Mouse (Mus musculus) embryo, embryonic 10 days (tissue): Measurements from ENCODE around the gene Fkbp5.
A peak's percentile ranks its signal among the peaks of the same experiment; 100 is the strongest.

Source experiments
- DNase-seq: peaks from one replicate; pipeline ENCODE4 v3.0.0-alpha.2; 2015; ENCODE audit warnings: low spot score

Fkbp5 gene

DNA sequence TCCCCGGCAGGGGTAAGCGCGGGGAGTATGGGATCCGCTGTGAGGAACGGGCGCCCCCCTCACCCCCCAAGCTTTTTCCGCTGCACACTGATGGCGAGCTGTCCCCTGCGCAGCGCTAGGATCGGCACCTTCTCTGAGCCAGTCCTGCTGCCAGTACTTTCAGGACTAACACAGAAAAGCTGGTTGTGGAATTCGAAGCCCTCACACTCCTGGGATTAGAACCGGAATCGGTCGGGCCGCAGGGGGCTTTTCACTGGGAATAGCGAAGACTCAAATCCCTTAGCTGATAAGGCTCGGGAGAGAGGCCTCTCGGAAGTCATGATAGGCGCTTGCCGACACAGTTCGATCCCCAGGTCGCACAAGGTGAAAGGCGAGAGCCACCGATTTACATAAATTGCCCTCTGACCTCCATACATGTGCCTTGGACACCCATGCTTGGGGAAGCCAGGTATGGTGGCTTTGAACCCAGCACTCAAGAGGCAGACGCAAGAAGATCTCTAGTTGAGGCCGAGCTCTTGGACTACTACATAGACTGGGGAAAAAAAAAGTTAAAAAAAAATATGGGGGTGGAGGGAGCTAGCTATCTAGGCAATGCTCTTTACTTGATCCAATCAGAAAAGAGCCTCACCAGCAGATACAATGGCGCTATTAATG lies 6.2 kb upstream of the Fkbp5 start:
- DNase-seq = no peak

- peak; percentile 94 for DNase-seq
Measured at GRCm38 (mm10) chr17:28522623-28523354, 5.5 kb upstream of the Fkbp5 start.

DNA sequence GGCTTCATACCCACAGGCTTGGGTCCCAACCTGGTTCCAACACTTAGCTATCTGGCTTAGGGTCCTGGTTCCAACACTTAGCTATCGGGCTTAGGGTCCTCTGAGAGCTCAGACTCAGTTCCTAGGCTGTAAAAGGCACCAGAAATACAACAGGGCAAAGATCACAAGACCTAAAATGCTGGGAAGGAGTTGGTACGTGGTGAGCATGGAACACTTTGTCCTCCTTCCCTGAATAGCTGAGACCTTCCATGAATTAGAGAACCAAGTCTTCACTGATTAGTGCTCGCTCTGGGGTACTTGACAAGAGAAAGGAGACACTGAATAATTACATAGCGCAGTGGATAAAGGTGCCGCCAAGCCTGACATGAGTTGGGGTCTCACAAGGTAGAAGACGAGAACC lies 4.6 kb upstream of the Fkbp5 start:
- no peak for DNase-seq

DNA sequence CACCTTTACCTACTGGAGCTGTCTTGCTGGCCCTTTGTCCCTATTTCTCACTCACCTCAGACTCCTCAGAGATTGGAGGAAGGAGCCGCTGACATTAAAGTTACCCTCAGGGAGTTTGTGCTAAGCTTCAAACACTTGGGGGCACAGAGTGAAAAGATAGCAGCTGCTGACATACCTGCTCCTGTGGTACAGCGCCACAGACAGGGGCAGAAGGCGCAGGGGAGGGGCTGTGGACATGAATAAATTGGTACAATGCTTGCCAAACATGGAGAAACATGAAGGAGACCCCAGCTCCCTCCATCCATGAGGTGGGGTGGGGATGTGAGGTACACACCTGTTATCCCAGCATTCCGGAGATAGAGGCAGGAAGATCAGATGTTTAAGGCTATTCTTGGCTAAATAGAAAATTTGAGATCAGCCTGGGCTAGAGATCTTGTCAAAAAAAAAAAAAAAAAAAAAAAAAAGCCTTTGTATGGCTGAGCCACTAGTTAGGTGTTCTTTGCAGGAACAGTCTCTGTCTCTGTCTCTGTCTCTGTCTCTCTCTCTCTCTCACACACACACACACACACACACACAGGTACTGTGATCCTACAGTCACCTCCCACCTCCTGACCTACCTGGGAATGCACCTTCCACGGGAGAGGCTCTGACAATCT lies 3.9 kb upstream of the Fkbp5 start:
- DNase-seq = no peak

- no peak for DNase-seq
Measured at GRCm38 (mm10) chr17:28520561-28520960, 3.2 kb upstream of the Fkbp5 start.

DNA sequence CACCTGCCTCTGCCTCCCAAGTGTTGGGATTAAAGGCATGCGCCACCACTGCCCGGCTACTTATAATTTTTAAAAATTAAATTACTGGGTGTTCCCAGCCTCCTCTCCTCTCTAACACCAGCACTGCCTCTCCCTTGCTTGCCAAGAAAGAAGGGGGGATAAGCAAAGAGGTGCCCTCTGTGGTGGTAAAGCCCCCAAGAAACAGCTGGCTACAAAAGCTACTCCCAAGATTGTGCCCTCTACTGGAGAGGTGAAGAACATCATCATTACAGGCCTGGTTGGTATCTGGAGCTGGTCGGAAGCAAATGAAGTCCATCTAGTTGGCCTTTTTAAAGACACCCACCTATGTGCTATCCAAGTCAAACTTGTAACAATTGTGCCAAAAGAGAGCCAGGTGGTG lies 2.5 kb upstream of the Fkbp5 start:
- DNase-seq = no peak

- no peak for DNase-seq
Measured at GRCm38 (mm10) chr17:28518615-28519071, 1.3 kb upstream of the Fkbp5 start.

DNA sequence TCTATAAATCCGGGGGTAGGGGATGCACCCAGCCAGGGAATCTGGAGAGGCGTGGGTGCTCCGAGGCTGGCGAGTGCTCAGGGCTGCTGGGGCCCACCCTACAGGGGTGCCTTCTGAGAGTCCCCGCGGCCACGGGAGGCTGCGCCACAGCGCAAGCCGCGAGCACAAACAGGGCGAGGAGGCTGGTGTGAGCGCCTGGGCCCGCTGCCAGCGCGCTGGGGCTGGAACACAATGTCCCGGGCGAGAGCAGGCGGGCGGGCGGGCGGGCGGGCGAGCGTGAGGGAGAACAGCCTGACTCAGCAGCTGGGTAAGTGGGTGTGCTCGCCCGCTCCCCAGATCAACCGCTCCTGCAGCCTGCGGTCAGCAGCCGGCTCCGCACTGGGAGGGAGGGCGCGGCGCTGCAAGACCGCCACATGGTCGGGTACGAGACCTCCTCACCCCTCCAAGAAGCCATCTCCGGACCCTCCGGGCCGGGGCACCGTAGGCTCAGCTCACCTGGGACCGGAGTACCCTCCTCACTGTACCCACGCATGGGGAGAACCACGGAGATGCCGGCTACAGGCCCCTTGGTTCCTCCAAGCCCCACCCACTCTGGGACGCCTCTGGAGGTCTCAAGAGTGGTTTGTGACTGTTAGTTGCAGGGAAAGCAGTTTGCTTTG lies 758 bp upstream of the Fkbp5 start:
- DNase-seq = peak; percentile 45

DNA sequence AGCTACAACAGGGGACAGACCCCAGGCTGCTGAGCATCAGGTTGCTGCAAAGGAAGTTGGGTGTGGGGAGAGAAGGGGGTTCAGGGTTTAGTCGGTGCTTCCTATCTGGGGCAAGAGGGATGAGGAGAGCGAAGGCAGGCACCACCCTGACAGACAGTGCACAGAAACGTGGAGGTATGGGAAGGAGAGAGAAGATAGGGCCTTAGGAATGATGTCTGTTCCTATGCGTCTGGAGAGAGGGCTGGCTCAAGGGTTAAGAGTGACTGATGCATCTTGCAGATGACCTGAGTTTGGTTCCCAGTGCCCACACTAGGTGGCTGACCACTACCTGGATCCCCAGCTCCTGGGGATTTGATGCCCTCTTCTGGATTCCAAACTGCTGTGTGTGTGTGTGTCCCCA lies 446 bp downstream of the Fkbp5 start:
- no peak for DNase-seq

DNA sequence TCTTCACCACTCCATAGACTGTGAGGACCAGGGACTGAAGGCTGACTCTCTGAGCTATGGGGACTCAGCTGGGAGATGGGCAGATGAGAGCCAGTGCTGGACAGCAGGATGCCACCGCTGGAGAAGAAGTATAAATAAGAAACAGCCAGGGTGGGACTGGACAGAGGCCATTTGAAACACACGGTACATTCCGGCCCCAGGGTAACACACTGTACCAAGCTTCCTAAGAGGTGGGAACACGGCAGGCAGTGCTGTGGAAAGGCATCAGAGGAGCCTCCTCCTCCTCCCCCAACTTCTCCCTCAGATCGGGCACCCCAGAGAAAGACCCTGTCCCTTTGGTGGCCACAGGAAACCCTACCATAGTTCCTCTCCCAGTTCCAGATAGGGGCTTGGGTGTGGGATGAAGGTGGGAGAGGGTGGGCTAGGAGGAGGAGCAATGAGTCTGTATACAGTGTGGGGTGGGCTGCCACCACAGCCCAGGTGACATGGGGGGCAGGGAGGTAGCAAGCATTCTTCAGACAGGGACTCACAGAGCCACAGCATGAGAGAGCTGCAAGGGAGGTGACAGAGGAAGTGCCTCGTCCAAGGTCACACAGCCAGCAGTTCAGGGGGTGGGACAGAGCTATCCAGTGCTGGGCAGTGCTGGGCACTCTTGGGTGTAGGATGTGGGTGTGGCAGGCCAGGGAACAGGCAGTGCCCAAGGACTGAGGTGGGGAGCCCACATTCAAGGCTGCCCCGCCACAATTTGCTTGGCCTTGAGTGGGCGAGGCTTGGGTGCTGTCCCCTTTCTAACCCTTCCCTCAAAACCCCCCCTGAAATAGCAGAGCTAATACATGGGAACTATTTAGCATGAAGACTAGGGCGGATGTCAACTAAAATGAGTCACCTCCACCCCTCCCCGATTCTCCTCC lies 1.6 kb downstream of the Fkbp5 start:
- no peak for DNase-seq

DNA sequence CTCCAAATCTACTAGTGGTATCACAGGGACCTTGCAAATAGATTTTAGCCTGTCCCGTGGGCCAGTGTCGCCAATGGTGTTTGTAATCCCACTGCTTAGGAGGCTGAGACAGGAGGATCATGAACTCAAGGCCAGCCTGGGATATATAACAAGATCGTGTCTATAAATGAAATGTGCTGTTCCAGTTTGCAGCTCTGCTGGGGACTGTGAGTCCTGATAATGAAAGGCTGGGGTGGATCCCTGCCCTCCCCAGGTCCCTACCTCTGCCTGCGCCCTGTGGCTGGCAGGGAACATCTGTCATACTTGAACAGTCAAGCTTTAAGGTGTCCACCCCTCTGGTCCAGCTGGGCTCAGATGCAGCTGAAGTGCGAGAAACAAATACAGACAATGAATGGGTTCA lies 2.8 kb downstream of the Fkbp5 start:
- DNase-seq = no peak

DNA sequence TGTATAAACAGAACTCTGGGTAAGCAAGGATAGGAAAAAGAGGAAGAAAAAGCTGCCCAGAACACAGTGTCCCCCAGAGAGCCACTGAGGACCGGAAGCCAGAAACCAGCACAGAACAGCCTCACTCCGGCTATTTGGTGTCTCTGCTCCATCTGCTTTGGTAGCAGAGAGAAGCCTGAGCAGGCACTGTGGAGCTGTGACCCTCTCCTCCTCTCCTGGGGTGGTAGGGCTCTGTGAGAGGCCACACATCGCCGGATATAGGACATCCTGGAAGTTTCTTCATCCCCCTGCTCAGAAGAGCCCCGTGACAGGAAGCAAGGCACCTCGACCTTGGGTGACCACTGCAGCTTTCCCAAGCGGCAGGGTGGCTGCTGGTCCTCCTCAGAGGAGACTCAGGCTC lies 3.5 kb downstream of the Fkbp5 start:
- DNase-seq = no peak

DNA sequence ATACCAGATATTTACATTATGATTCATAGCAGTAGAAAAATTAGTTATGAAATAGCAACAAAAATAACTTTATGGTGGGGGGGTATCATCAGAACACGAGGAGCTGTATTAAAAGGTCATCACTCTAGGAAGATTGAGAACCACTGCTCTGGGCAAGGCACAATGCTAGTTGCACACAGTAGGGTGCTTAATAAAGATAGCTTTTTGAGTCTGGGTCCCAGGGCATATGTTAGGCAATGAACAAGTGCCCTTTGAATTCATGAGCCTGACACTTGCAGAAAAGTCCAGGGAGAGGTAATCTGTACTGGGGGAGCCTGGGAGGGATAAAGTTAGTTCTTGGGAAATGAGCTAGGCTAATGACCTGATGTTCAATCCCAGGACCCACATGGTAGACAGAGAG lies 4.0 kb downstream of the Fkbp5 start:
- DNase-seq = no peak

- DNase-seq = no peak
Measured at GRCm38 (mm10) chr17:28512696-28513095, 4.6 kb downstream of the Fkbp5 start.

GRCm38 (mm10) chr17:28511616-28512541 lies 5.4 kb downstream of the Fkbp5 start:
- DNase-seq = peak; percentile 45

- peak; percentile 21 for DNase-seq
Measured at GRCm38 (mm10) chr17:28510445-28511342, 6.6 kb downstream of the Fkbp5 start.

DNA sequence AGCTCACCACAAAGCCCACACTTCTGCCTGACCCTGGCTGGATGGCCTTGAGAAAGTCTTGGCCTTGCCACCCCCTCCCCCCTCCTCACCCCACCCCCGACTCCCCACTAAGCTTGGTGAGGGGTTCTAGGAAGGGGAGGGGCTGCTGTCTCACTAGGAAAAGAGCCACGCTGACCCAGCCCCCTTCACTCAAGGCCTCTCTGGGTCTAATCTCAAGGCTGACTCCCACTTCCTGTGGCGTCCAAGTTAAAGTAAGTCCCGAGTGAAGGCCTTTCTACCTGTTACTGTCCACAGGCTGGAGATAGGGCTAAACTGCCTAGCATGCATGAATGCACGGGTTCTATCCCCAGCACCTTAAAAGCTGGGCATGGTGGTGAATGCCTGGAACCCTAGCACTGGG lies 9.8 kb downstream of the Fkbp5 start:
- DNase-seq = no peak

GRCm38 (mm10) chr17:28506895-28507294 lies 10.4 kb downstream of the Fkbp5 start:
- no peak for DNase-seq

- no peak for DNase-seq
Measured at GRCm38 (mm10) chr17:28505591-28505990, 11.7 kb downstream of the Fkbp5 start.
